Mouse (Mus musculus) myocyte (in vitro differentiated cells): ENCODE measurements around the gene Ccl17.

Source experiments
- CEBPB ChIP-seq: IDR thresholded peaks from 2 replicates; pipeline ENCODE4 v1.6.1; 2011; ENCODE audit warnings: mild to moderate bottlenecking, moderate library complexity; ENCODE audit not compliant: poor library complexity, insufficient read depth, severe bottlenecking
- E2F4 ChIP-seq: IDR thresholded peaks from one replicate; pipeline ENCODE4 v1.6.1; 2011; ENCODE audit warnings: mild to moderate bottlenecking, control low read depth, moderate library complexity; ENCODE audit not compliant: insufficient read depth
- MAX ChIP-seq: IDR thresholded peaks from one replicate; pipeline ENCODE4 v1.6.1; 2011; ENCODE audit warnings: low read depth, mild to moderate bottlenecking, control low read depth
- MYOD1 ChIP-seq, 3 experiments: IDR thresholded peaks; one replicate each; pipeline ENCODE4 v1.6.1; 2011; ENCODE audit warnings: control low read depth in 2 of 3, low read depth in 2 of 3, mild to moderate bottlenecking in 2 of 3, moderate library complexity in 1 of 3; ENCODE audit not compliant: insufficient read length in 2 of 3, control insufficient read depth in 1 of 3
- MYOG ChIP-seq, 3 experiments: IDR thresholded peaks; one replicate each; pipeline ENCODE4 v1.6.1; 2011; ENCODE audit warnings: control low read depth in 2 of 3, low read depth in 2 of 3, mild to moderate bottlenecking in 2 of 3; ENCODE audit not compliant: insufficient read length in 2 of 3, control insufficient read depth in 1 of 3, insufficient read depth in 1 of 3
- POLR2A ChIP-seq: IDR thresholded peaks from one replicate; pipeline ENCODE4 v1.6.1; 2011; ENCODE audit warnings: low read depth, mild to moderate bottlenecking, control low read depth, moderate library complexity; ENCODE audit not compliant: insufficient read length
- POLR2AphosphoS2 ChIP-seq: IDR thresholded peaks from one replicate; pipeline ENCODE4 v1.6.1; 2011; ENCODE audit warnings: low read depth, control low read depth; ENCODE audit not compliant: insufficient read length
- REST ChIP-seq: IDR thresholded peaks from one replicate; pipeline ENCODE4 v1.6.1; 2011; ENCODE audit warnings: mild to moderate bottlenecking, control low read depth, moderate library complexity; ENCODE audit not compliant: insufficient read depth, insufficient read length
- SRF ChIP-seq: IDR thresholded peaks from one replicate; pipeline ENCODE4 v1.6.1; 2011; ENCODE audit warnings: low read depth; ENCODE audit not compliant: control insufficient read depth, insufficient read length
- TCF12 ChIP-seq: IDR thresholded peaks from one replicate; pipeline ENCODE4 v1.6.1; 2011; ENCODE audit warnings: mild to moderate bottlenecking, control low read depth; ENCODE audit not compliant: poor library complexity, insufficient read depth, severe bottlenecking
- TCF3 ChIP-seq: IDR thresholded peaks from one replicate; pipeline ENCODE4 v1.6.1; 2011; ENCODE audit warnings: low read depth, control low read depth; ENCODE audit not compliant: insufficient read length
- USF1 ChIP-seq: IDR thresholded peaks from one replicate; pipeline ENCODE4 v1.6.1; 2011; ENCODE audit warnings: low read depth, mild to moderate bottlenecking, control low read depth, moderate library complexity

DNA sequence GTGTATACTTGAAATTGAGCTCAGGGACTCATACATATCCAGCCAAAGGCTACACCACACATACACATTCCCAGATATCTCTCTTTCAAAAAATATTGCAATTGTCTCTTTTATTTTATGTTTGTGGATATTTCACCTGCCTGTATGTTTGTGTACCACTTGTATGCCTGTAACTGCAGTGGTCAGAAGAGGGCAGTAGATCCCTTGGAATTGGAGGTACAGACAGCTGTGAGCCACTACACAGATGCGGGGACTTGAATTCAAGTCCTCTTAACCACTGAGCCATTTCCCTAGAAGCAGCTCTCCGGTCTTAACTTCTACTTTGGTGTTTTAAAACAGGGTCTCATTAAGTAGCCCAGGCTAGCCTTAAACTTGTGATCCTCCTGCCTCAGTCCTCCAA, 15.5 kb upstream of the Ccl17 start:
- TF ChIP-seq POLR2A, result no peak
- TF ChIP-seq POLR2AphosphoS2, result no peak
- no peak for TF ChIP-seq USF1
- no peak for TF ChIP-seq SRF
- no peak for TF ChIP-seq TCF12
- no peak for TF ChIP-seq REST
- no peak for TF ChIP-seq MYOD1 (IDR thresholded peaks at IDR 0.05; ENCODE audit: control insufficient read depth in 1 of 3, insufficient read length in 2 of 3, low read depth in 2 of 3)
- TF ChIP-seq MAX, result no peak
- TF ChIP-seq E2F4, result no peak
- TF ChIP-seq MYOG (IDR thresholded peaks at IDR 0.05; ENCODE audit: control insufficient read depth in 1 of 3, insufficient read depth in 1 of 3, insufficient read length in 2 of 3, low read depth in 2 of 3), result no peak
- no peak for TF ChIP-seq TCF3
- TF ChIP-seq CEBPB, result no peak
